Mouse (Mus musculus): ENCODE measurements around the gene Fzd4.

- TF ChIP-seq HCFC1 (IDR thresholded peaks at IDR 0.05; ENCODE audit: borderline replicate concordance, insufficient read depth, low read length) (no peak), CHD2 (IDR thresholded peaks at IDR 0.05; ENCODE audit: low read depth, low read length) (no peak), ZC3H11A (IDR thresholded peaks at IDR 0.05; ENCODE audit: borderline replicate concordance, low read depth, low read length) (no peak), MAFK (IDR thresholded peaks at IDR 0.05; ENCODE audit: insufficient read depth, low read depth, low read length) (no peak), ZNF384 (IDR thresholded peaks at IDR 0.05; ENCODE audit: low read depth, low read length) (no peak)
Measured at GRCm38 (mm10) chr7:89391281-89391680, 12.9 kb upstream of the Fzd4 start.
